Mouse (Mus musculus): ENCODE results near the gene Fam19a1. TPM values are rescaled to one million over a fixed set of nuclear protein-coding genes. Genes with fewer than 3 reads are reported as not detected.

The Fam19a1 gene
- total and polyA plus RNA-seq, 3 experiments, result 0.13 to 2.9 (median 1.5) TPM

- DNase-seq, result no peak
Observed at GRCm38 (mm10) chr6:96677813-96678212, 564.9 kb downstream of the Fam19a1 start.

Other genes starting within 250 kb of the Fam19a1 start
- not detected for gene 1700123L14Rik, start 53.1 kb downstream of the Fam19a1 start, total RNA-seq (2021)
- gene 1700123L14Rik, start 53.1 kb downstream of the Fam19a1 start, polyA plus RNA-seq (2012; rRNA removed), result not detected in 2 replicates

Measured in adrenal gland, adult 2 months (tissue).